Mouse (Mus musculus) ES-E14 (cell line): Measurements from ENCODE around the gene Pgs1.

ENCODE experiments used
- CHD2 ChIP-seq: IDR thresholded peaks from 2 replicates; pipeline ENCODE4 v1.6.1; 2014; ENCODE audit warnings: mild to moderate bottlenecking, low read depth, low read length, inconsistent platforms
- HCFC1 ChIP-seq: IDR thresholded peaks from 2 replicates; pipeline ENCODE4 v1.6.1; 2012; ENCODE audit warnings: low read length, inconsistent platforms, borderline replicate concordance; ENCODE audit not compliant: insufficient read depth
- MAFK ChIP-seq: IDR thresholded peaks from 2 replicates; pipeline ENCODE4 v1.6.1; 2014; ENCODE audit warnings: mild to moderate bottlenecking, low read depth, low read length, inconsistent platforms; ENCODE audit not compliant: insufficient read depth
- ZNF384 ChIP-seq: IDR thresholded peaks from 2 replicates; pipeline ENCODE4 v1.6.1; 2012; ENCODE audit warnings: low read depth, low read length, inconsistent platforms

GRCm38 (mm10) chr11:117974327-117975125 is 11.6 kb upstream of the Pgs1 start:
- TF ChIP-seq ZNF384 (no peak), HCFC1 (no peak), MAFK (no peak), CHD2 (no peak)
